Mouse (Mus musculus): ENCODE measurements around the gene Dcdc2a. TPM values are rescaled to one million over a fixed set of nuclear protein-coding genes. Genes with fewer than 3 reads are reported as not detected.

The Dcdc2a gene
- polyA plus RNA-seq, 1 experiment from 2014 or later, result 64.0 TPM

DNA sequence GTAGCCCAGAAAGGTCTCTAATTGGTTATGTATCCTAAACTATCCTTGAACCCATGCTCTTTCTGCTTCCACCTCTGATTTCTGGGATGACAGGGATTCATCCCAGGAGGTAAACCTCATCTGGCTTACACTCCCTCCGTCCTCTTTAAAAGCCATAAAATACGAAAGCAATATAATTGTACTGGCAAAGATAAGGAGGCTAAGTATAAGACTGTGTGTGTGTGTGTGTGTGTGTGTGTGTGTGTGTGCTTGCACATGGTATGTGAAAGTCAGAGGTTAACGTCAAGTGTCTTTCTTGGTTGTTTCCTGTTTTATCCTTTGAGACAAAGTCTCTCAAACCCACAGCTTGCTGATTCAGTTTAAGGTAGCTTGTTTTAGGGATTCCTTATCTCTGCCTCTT lies 52.5 kb downstream of the Dcdc2a start:
- no peak overlapping the region for H3K27ac ChIP-seq (ENCODE audit: low read length)
- 64% methylated on average over 3 of the region's 3 CpGs for WGBS
- ATAC-seq (ENCODE audit: low FRiP score, low TSS enrichment), result no peak
- H3K9me3 ChIP-seq (ENCODE audit: low read length), result no peaks in the 10 kb centered on the region
- no peaks in the 10 kb centered on the region for H3K27me3 ChIP-seq (ENCODE audit: insufficient read depth, low read length)
- H3K9ac ChIP-seq (replicated peaks; ENCODE audit: low read length), result no peak overlapping the region
- H3K4me1 ChIP-seq (ENCODE audit: insufficient read depth, low read length), result peaks cover 6% of the 10 kb centered on the region; the same call in 1 of the 2 replicates
- no peak overlapping the region for H3K4me2 ChIP-seq (replicated peaks; ENCODE audit: low read depth, low read length)
- no peaks in the 10 kb centered on the region for H3K36me3 ChIP-seq (ENCODE audit: insufficient read depth, low read length)
- H3K4me3 ChIP-seq (ENCODE audit: low read length), result no peak overlapping the region

- no peak overlapping the region for H3K4me3 ChIP-seq (ENCODE audit: low read length)
- H3K9ac ChIP-seq (replicated peaks; ENCODE audit: low read length), result no peak overlapping the region
- ATAC-seq (ENCODE audit: low FRiP score, low TSS enrichment), result peak; percentile 67
- no peaks in the 10 kb centered on the region for H3K36me3 ChIP-seq (ENCODE audit: insufficient read depth, low read length)
- WGBS, result 60% methylated on average over 5 of the region's 5 CpGs
- no peak overlapping the region for H3K4me2 ChIP-seq (replicated peaks; ENCODE audit: low read depth, low read length)
- H3K4me1 ChIP-seq (ENCODE audit: insufficient read depth, low read length), result peaks cover 12% of the 10 kb centered on the region; the same call in 1 of the 2 replicates
- no peak overlapping the region for H3K27ac ChIP-seq (ENCODE audit: low read length)
- no peaks in the 10 kb centered on the region for H3K9me3 ChIP-seq (ENCODE audit: low read length)
- no peaks in the 10 kb centered on the region for H3K27me3 ChIP-seq (ENCODE audit: insufficient read depth, low read length)
Measured at GRCm38 (mm10) chr13:25110592-25111095, 54.8 kb downstream of the Dcdc2a start.

- H3K4me1 ChIP-seq (ENCODE audit: insufficient read depth, low read length), result 0 out of 2 replicates have a peak, but pooled peaks cover 5% of the 10 kb centered on the region
- peak overlapping the region; percentile 73 for H3K4me2 ChIP-seq (replicated peaks; ENCODE audit: low read depth, low read length)
- no peaks in the 10 kb centered on the region for H3K36me3 ChIP-seq (ENCODE audit: insufficient read depth, low read length)
- H3K27me3 ChIP-seq (ENCODE audit: insufficient read depth, low read length), result no peaks in the 10 kb centered on the region
- H3K27ac ChIP-seq (ENCODE audit: low read length), result peak overlapping the region; percentile 86
- H3K4me3 ChIP-seq (ENCODE audit: low read length), result peak overlapping the region; percentile 42
- WGBS, result 22% methylated on average over 12 of the region's 12 CpGs
- peak; percentile 92 for ATAC-seq (ENCODE audit: low FRiP score, low TSS enrichment)
- H3K9ac ChIP-seq (replicated peaks; ENCODE audit: low read length), result peak overlapping the region; percentile 61
- H3K9me3 ChIP-seq (ENCODE audit: low read length), result no peaks in the 10 kb centered on the region
Measured at GRCm38 (mm10) chr13:25115429-25115881, 59.7 kb downstream of the Dcdc2a start.

DNA sequence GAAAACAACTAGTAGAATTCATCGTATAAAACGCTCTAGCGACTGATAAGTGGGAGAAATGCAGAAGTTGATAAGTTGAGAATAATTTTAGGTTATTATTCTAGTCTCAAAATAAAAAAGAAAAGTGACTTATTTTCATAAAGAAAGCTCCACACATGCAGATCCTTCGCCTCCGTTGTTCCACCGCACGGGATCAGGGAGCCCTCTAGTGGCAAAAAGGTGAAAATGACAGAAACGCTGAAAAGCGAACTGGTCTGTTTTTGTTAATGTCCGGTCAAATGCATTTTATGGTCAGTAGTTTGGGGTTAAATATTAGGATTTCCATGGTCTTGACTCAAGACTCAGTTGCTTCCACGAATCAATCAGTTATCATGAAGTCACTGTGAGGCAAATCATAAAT lies 60.2 kb downstream of the Dcdc2a start:
- 1% methylated on average over 11 of the region's 11 CpGs for WGBS
- H3K4me2 ChIP-seq (replicated peaks; ENCODE audit: low read depth, low read length), result peak overlapping the region; percentile 73
- no peaks in the 10 kb centered on the region for H3K36me3 ChIP-seq (ENCODE audit: insufficient read depth, low read length)
- peak overlapping the region; percentile 61 for H3K9ac ChIP-seq (replicated peaks; ENCODE audit: low read length)
- H3K9me3 ChIP-seq (ENCODE audit: low read length), result no peaks in the 10 kb centered on the region
- peak overlapping the region; percentile 86 for H3K27ac ChIP-seq (ENCODE audit: low read length)
- no peak; the same call in 1 of the 2 replicates for ATAC-seq (ENCODE audit: low FRiP score, low TSS enrichment)
- H3K27me3 ChIP-seq (ENCODE audit: insufficient read depth, low read length), result no peaks in the 10 kb centered on the region
- H3K4me1 ChIP-seq (ENCODE audit: insufficient read depth, low read length), result 0 out of 2 replicates have a peak, but pooled peaks cover 5% of the 10 kb centered on the region
- H3K4me3 ChIP-seq (ENCODE audit: low read length), result peak overlapping the region; percentile 42

DNA sequence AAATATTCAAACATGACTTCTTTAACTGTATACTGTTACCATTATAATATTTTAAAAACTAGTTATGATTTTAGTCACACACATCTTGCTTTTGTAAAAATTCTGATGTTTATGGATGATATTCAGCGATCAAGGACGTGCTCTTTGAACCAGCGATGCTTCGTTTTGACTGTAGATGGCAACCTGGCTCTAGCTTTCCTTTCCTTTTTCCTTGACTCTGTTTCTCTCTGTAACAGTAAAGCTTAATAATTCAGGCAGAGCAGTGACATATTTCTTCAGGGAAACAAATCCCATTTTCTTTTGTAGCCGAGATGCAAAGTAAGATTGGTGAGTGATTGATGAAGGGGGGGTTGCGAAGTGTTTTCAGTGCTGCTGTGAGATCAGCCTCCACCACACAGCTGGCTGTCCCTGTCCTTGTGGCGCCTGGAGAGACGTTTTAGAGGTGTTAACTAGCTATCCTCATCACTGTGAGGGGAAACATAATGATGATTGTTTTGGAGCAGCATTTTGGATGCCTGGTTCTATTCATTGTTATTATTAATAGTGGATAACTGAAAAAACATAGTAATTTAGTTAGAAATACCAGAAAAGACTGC lies 67.0 kb downstream of the Dcdc2a start:
- H3K9me3 ChIP-seq (ENCODE audit: low read length), result no peaks in the 10 kb centered on the region
- H3K9ac ChIP-seq (replicated peaks; ENCODE audit: low read length), result no peak overlapping the region
- no peak overlapping the region for H3K4me2 ChIP-seq (replicated peaks; ENCODE audit: low read depth, low read length)
- H3K4me1 ChIP-seq (ENCODE audit: insufficient read depth, low read length), result no peaks in the 10 kb centered on the region
- 55% methylated on average over 8 of the region's 8 CpGs for WGBS
- H3K36me3 ChIP-seq (ENCODE audit: insufficient read depth, low read length), result no peaks in the 10 kb centered on the region
- no peak overlapping the region for H3K27ac ChIP-seq (ENCODE audit: low read length)
- H3K27me3 ChIP-seq (ENCODE audit: insufficient read depth, low read length), result no peaks in the 10 kb centered on the region
- ATAC-seq (ENCODE audit: low FRiP score, low TSS enrichment), result no peak
- H3K4me3 ChIP-seq (ENCODE audit: low read length), result no peak overlapping the region

DNA sequence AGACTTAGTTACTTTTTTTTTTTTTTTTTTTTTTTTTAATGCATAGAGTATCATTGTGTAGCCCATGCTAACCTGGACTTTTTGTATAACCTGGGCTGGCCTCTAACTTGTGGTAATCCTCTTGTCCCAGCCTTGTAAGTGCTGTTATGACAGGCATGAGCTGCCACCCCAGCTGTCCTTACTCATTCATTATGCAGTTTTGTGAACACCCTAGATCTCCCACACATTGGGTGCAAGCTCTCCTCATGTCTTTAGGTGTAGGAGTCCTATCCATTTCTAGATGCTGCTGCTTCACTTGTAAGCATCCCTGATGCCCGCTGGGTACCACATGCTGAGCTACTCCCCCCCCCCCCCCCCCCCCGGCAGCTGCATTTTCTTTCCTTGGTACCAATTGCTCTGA lies 71.4 kb downstream of the Dcdc2a start:
- H3K4me1 ChIP-seq (ENCODE audit: insufficient read depth, low read length), result 0 out of 2 replicates have a peak, but pooled peaks cover 3% of the 10 kb centered on the region
- no peak overlapping the region for H3K27ac ChIP-seq (ENCODE audit: low read length)
- H3K9me3 ChIP-seq (ENCODE audit: low read length), result no peaks in the 10 kb centered on the region
- H3K27me3 ChIP-seq (ENCODE audit: insufficient read depth, low read length), result no peaks in the 10 kb centered on the region
- H3K36me3 ChIP-seq (ENCODE audit: insufficient read depth, low read length), result no peaks in the 10 kb centered on the region
- ATAC-seq (ENCODE audit: low FRiP score, low TSS enrichment), result no peak
- H3K4me2 ChIP-seq (replicated peaks; ENCODE audit: low read depth, low read length), result no peak overlapping the region
- WGBS, result 83% methylated on average over 1 of the region's 2 CpGs
- H3K9ac ChIP-seq (replicated peaks; ENCODE audit: low read length), result no peak overlapping the region
- H3K4me3 ChIP-seq (ENCODE audit: low read length), result no peak overlapping the region

DNA sequence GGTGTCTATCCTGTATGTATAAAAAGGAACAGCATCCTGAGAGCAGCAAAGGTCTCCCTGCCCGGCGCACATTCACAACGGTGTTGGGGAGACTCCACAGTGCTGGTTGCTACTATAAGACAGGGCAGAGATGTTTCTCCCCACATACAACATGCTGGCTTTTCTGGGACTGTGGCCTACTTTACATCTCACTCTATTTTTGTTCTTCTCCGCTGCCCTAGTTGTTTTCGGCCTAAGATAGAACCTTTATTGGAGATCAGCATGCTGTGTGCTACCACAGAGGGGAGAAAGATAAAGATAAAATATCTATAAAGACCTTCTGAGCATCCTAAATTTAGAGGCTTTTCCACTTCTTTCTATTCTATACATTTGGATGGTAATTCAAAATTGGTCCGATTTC lies 72.0 kb downstream of the Dcdc2a start:
- Histone ChIP-seq H3K4me3 (ENCODE audit: low read length) (no peak overlapping the region), H3K4me2 (replicated peaks; ENCODE audit: low read depth, low read length) (no peak overlapping the region), H3K9me3 (ENCODE audit: low read length) (no peaks in the 10 kb centered on the region), H3K36me3 (ENCODE audit: insufficient read depth, low read length) (no peaks in the 10 kb centered on the region), H3K9ac (replicated peaks; ENCODE audit: low read length) (no peak overlapping the region), H3K4me1 (ENCODE audit: insufficient read depth, low read length) (0 out of 2 replicates have a peak, but pooled peaks cover 3% of the 10 kb centered on the region), H3K27me3 (ENCODE audit: insufficient read depth, low read length) (no peaks in the 10 kb centered on the region), H3K27ac (ENCODE audit: low read length) (no peak overlapping the region)
- no peak for ATAC-seq (ENCODE audit: low FRiP score, low TSS enrichment)
- WGBS, result 94% methylated on average over 6 of the region's 6 CpGs

GRCm38 (mm10) chr13:25128766-25129165 lies 73.0 kb downstream of the Dcdc2a start:
- H3K9ac ChIP-seq (replicated peaks; ENCODE audit: low read length), result no peak overlapping the region
- 88% methylated on average over 9 of the region's 9 CpGs for WGBS
- no peak for ATAC-seq (ENCODE audit: low FRiP score, low TSS enrichment)
- no peaks in the 10 kb centered on the region for H3K9me3 ChIP-seq (ENCODE audit: low read length)
- H3K4me2 ChIP-seq (replicated peaks; ENCODE audit: low read depth, low read length), result no peak overlapping the region
- no peak overlapping the region for H3K4me3 ChIP-seq (ENCODE audit: low read length)
- no peaks in the 10 kb centered on the region for H3K27me3 ChIP-seq (ENCODE audit: insufficient read depth, low read length)
- H3K36me3 ChIP-seq (ENCODE audit: insufficient read depth, low read length), result no peaks in the 10 kb centered on the region
- 0 out of 2 replicates have a peak, but pooled peaks cover 3% of the 10 kb centered on the region for H3K4me1 ChIP-seq (ENCODE audit: insufficient read depth, low read length)
- H3K27ac ChIP-seq (ENCODE audit: low read length), result no peak overlapping the region

DNA sequence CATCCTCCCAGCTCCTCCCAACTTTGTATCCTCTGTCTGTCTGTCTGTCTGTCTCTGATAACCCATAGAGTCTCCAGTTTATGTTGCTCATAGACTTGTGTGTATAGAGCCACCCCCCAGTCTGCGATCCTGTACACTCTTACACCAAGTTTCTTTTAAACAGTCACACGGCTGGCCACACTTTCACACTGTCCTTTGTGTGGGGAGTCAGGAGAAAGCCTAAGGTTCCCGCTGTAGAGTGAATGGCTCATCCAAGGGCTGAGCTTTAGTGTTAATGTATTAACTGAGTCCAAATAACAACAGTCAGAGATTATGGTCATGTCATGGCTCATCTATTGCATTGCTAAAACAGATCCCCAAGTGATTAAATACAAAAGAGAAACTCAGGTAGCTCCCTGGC lies 87.3 kb downstream of the Dcdc2a start:
- 82% methylated on average over 3 of the region's 3 CpGs for WGBS
- Histone ChIP-seq H3K4me2 (replicated peaks; ENCODE audit: low read depth, low read length) (no peak overlapping the region), H3K4me1 (ENCODE audit: insufficient read depth, low read length) (no peaks in the 10 kb centered on the region), H3K9ac (replicated peaks; ENCODE audit: low read length) (no peak overlapping the region), H3K9me3 (ENCODE audit: low read length) (no peaks in the 10 kb centered on the region), H3K27ac (ENCODE audit: low read length) (no peak overlapping the region), H3K27me3 (ENCODE audit: insufficient read depth, low read length) (no peaks in the 10 kb centered on the region), H3K4me3 (ENCODE audit: low read length) (no peak overlapping the region), H3K36me3 (ENCODE audit: insufficient read depth, low read length) (no peaks in the 10 kb centered on the region)
- ATAC-seq (ENCODE audit: low FRiP score, low TSS enrichment), result peak; percentile 51; the same call in 1 of the 2 replicates

DNA sequence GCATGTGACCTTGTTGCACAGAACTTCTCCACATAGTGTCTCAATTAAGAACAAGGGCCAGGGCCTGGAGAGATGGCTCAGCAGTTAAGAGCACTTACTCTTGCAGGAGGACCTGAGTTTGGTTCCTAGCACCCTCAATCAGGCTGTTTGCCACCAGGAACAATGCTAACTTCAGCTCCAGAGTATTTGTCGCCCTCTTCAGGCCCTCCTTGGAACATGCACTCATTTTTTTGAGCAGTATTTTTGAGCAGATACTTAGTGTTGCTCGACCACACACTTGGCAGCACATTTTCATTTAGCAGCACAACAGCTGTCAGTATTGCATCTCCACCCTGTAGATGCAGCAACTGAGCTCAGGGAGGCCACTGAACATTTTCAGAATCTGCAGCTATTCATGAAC lies 88.3 kb downstream of the Dcdc2a start:
- 77% methylated on average over 2 of the region's 2 CpGs for WGBS
- Histone ChIP-seq H3K36me3 (ENCODE audit: insufficient read depth, low read length) (no peaks in the 10 kb centered on the region), H3K9ac (replicated peaks; ENCODE audit: low read length) (no peak overlapping the region), H3K9me3 (ENCODE audit: low read length) (no peaks in the 10 kb centered on the region), H3K4me2 (replicated peaks; ENCODE audit: low read depth, low read length) (no peak overlapping the region), H3K27ac (ENCODE audit: low read length) (no peak overlapping the region), H3K27me3 (ENCODE audit: insufficient read depth, low read length) (no peaks in the 10 kb centered on the region), H3K4me1 (ENCODE audit: insufficient read depth, low read length) (no peaks in the 10 kb centered on the region), H3K4me3 (ENCODE audit: low read length) (no peak overlapping the region)
- no peak for ATAC-seq (ENCODE audit: low FRiP score, low TSS enrichment)
